Mouse (Mus musculus) layer of hippocampus, adult 2 months (tissue): ENCODE measurements around the gene Krcc1. TPM values are rescaled to one million over a fixed set of nuclear protein-coding genes. Genes with fewer than 3 reads are reported as not detected.

Source experiments
- DNase-seq, 2 experiments: peaks; one replicate each; pipeline ENCODE4 v3.0.0; 2022; ENCODE audit warnings: low spot score in 2 of 2
- H3K27ac ChIP-seq: fragments of 200-600 bp; 2 replicates; pipeline ENCODE4 v1.8.1; 2022
- H3K4me3 ChIP-seq: fragments of 200-600 bp; 2 replicates; pipeline ENCODE4 v1.8.1; 2022; ENCODE audit warnings: mild to moderate bottlenecking
- CTCF ChIP-seq: fragments of 200-600 bp; conservative IDR thresholded peaks from 2 replicates; pipeline ENCODE4 v1.8.1; 2022; ENCODE audit warnings: antibody characterized with exemption, mild to moderate bottlenecking, moderate library complexity
- long read RNA-seq, 2 experiments: library from polyadenylated mRNA; stranded (forward); transcript quantifications; one replicate each; pipeline ENCODE4 v2.0.0; 2021; ENCODE audit warnings: borderline mapping rate in 2 of 2
- total RNA-seq, 2 experiments: library from RNA; stranded (reverse); gene quantifications; 2 replicates each; pipeline ENCODE4 v1.2.3; 2021

Gene Krcc1
- 10 to 100 TPM; 15.6 to 17.4 TPM for total RNA-seq
- long read RNA-seq, experiment 1, transcript Krcc1-203 (3 exons, 1,687 nt), result major isoform, 9 of 11 reads
- long read RNA-seq, experiment 1, partial matches to known transcripts, result 0 of 11 reads
- long read RNA-seq, experiment 1, other reads (novel, unspliced or antisense), result 1 of 11 reads
- long read RNA-seq, experiment 2, transcript Krcc1-203 (3 exons, 1,687 nt), result major isoform, 13 of 15 reads
- long read RNA-seq, experiment 2, partial matches to known transcripts, result 0 of 15 reads
- long read RNA-seq, experiment 2, other reads (novel, unspliced or antisense), result 2 of 15 reads

- H3K27ac ChIP-seq, result peak within 1 kb of the TSS; percentile 96
- TF ChIP-seq CTCF, result peak; percentile 39
- peak; percentile 97 for DNase-seq
- peak within 1 kb of the TSS; percentile 98 for H3K4me3 ChIP-seq
Observed at GRCm38 (mm10) chr6:71271389-71272315, at the start of gene Krcc1. TSS of gene Krcc1 (plus strand) at chr6:71271677.

GRCm38 (mm10) chr6:71224184-71224943 is 47.1 kb upstream of the Krcc1 start:
- H3K27ac ChIP-seq, result no peak overlapping the region
- no peak overlapping the region for H3K4me3 ChIP-seq
- DNase-seq, result no peak
- TF ChIP-seq CTCF, result no peak

GRCm38 (mm10) chr6:71226544-71226943 is 44.9 kb upstream of the Krcc1 start:
- Histone ChIP-seq H3K27ac (no peak overlapping the region), H3K4me3 (no peak overlapping the region)
- DNase-seq, result no peak
- TF ChIP-seq CTCF, result no peak

GRCm38 (mm10) chr6:71227157-71227770 is 44.2 kb upstream of the Krcc1 start:
- no peak for TF ChIP-seq CTCF
- DNase-seq, result no peak
- no peak overlapping the region for H3K27ac ChIP-seq
- no peak overlapping the region for H3K4me3 ChIP-seq

- no peak overlapping the region for H3K27ac ChIP-seq
- TF ChIP-seq CTCF, result no peak
- H3K4me3 ChIP-seq, result no peak overlapping the region
- no peak for DNase-seq
Observed at GRCm38 (mm10) chr6:71235121-71235520, 36.4 kb upstream of the Krcc1 start.

- Histone ChIP-seq H3K4me3 (no peak overlapping the region), H3K27ac (no peak overlapping the region)
- no peak for TF ChIP-seq CTCF
- no peak for DNase-seq
Observed at GRCm38 (mm10) chr6:71235944-71236343, 35.5 kb upstream of the Krcc1 start.

GRCm38 (mm10) chr6:71236506-71236905 is 35.0 kb upstream of the Krcc1 start:
- DNase-seq, result no peak
- Histone ChIP-seq H3K4me3 (no peak overlapping the region), H3K27ac (no peak overlapping the region)
- TF ChIP-seq CTCF, result no peak

GRCm38 (mm10) chr6:71237031-71237431 is 34.4 kb upstream of the Krcc1 start:
- Histone ChIP-seq H3K27ac (no peak overlapping the region), H3K4me3 (no peak overlapping the region)
- no peak for DNase-seq
- no peak for TF ChIP-seq CTCF

GRCm38 (mm10) chr6:71239069-71239750 is 32.3 kb upstream of the Krcc1 start:
- TF ChIP-seq CTCF, result no peak
- Histone ChIP-seq H3K27ac (no peak overlapping the region), H3K4me3 (no peak overlapping the region)
- no peak for DNase-seq

GRCm38 (mm10) chr6:71240831-71241230 is 30.6 kb upstream of the Krcc1 start:
- no peak overlapping the region for H3K27ac ChIP-seq
- no peak overlapping the region for H3K4me3 ChIP-seq
- DNase-seq, result no peak
- no peak for TF ChIP-seq CTCF

- no peak for TF ChIP-seq CTCF
- no peak for DNase-seq
- no peak overlapping the region for H3K4me3 ChIP-seq
Observed at GRCm38 (mm10) chr6:71242811-71243210, 28.7 kb upstream of the Krcc1 start.

GRCm38 (mm10) chr6:71243258-71243657 is 28.2 kb upstream of the Krcc1 start:
- DNase-seq, result no peak
- no peak overlapping the region for H3K4me3 ChIP-seq
- TF ChIP-seq CTCF, result peak; percentile 49
- no peak overlapping the region for H3K27ac ChIP-seq

More at GRCm38 (mm10) chr6:71242811-71243210, 28.7 kb upstream of the Krcc1 start:
- H3K27ac ChIP-seq, result no peak overlapping the region
